ENCODE assay signal across 15 mouse cellular contexts in genomic region chr6:83385569-83386090, GRCm38 (mm10).
"Had no signal": no experiment of that assay in that cellular context is flagged by ENCODE, and none has a peak within 500 bp of the region (broad histone marks: within the 10 kb centered on the region; RNA-seq: fewer than 3 reads in every experiment).

No protein-coding gene starts in this region.

- H3K4me2 ChIP-seq: neural tube, embryonic 13.5 days; neural tube, embryonic 15.5 days; stomach, embryonic 15.5 days had no signal

- H3K4me3 ChIP-seq: neural tube, embryonic 13.5 days; neural tube, embryonic 15.5 days; stomach, embryonic 15.5 days had no signal

- DNase-seq: right cerebral cortex, adult 18-20 months; right cerebral cortex, postnatal 14 days; right cerebral cortex, postnatal 25 days; right cerebral cortex, postnatal 4 days; spleen, adult 18-20 months; thymus, adult 18-20 months; thymus, adult 2 months; thymus, postnatal 14 days; thymus, postnatal 25 days; thymus, postnatal 36 days; thymus, postnatal 4 days had no signal

- H3K4me1 ChIP-seq: neural tube, embryonic 15.5 days; stomach, embryonic 15.5 days had no signal

- H3K27me3 ChIP-seq: neural tube, embryonic 13.5 days; neural tube, embryonic 15.5 days; stomach, embryonic 15.5 days had no signal

- H3K9ac ChIP-seq: neural tube, embryonic 13.5 days; neural tube, embryonic 15.5 days; stomach, embryonic 15.5 days had no signal

- H3K27ac ChIP-seq: neural tube, embryonic 13.5 days; neural tube, embryonic 15.5 days; stomach, embryonic 15.5 days; stomach, postnatal 0 days had no signal

- H3K9me3 ChIP-seq: neural tube, embryonic 13.5 days; neural tube, embryonic 15.5 days; stomach, embryonic 15.5 days had no signal
